Mouse (Mus musculus): ENCODE measurements at regions not wholly inside any gene's neighbourhood (a gene's known extent, or its start where the extent isn't known, plus 50 kb on each side); places are given as distances from the start of the nearest gene placed in this dataset.

- TF ChIP-seq UBTF (IDR thresholded peaks at IDR 0.05; ENCODE audit: borderline replicate concordance, insufficient read depth, low read depth, low read length) (no peak), KAT2A (conservative IDR thresholded peaks at IDR 0.05; ENCODE audit: low read depth, low read length) (no peak), POLR2A (IDR thresholded peaks at IDR 0.05; ENCODE audit: control insufficient read depth in 1 of 2, insufficient read depth in 1 of 2, low read depth in 1 of 2, low read length in 2 of 2, poor library complexity in 1 of 2) (no peak), EP300 (IDR thresholded peaks at IDR 0.05; ENCODE audit: low read depth in 1 of 2, low read length in 2 of 2) (no peak), CTCF (IDR thresholded peaks at IDR 0.05 in 2 of 3, conservative IDR thresholded peaks at IDR 0.05 in 1 of 3; ENCODE audit: control insufficient read depth in 1 of 3, insufficient read depth in 1 of 3, low read depth in 2 of 3, low read length in 3 of 3, poor library complexity in 1 of 3, severe bottlenecking in 1 of 3) (no peak), GABPA (IDR thresholded peaks at IDR 0.05; ENCODE audit: low read depth, low read length) (no peak), RCOR1 (IDR thresholded peaks at IDR 0.05; ENCODE audit: low read depth, low read length) (no peak), POLR2AphosphoS5 (IDR thresholded peaks at IDR 0.05; ENCODE audit: borderline replicate concordance, low read depth, low read length) (no peak), USF1 (IDR thresholded peaks at IDR 0.05; ENCODE audit: low read depth, low read length) (no peak), HCFC1 (IDR thresholded peaks at IDR 0.05; ENCODE audit: low read depth, low read length) (no peak), MXI1 (IDR thresholded peaks at IDR 0.05; ENCODE audit: low read depth, low read length) (no peak)
Observed at GRCm38 (mm10) chr19:48097942-48098596, 107.8 kb upstream of the Sorcs3 start.

Measured in MEL (cell line).